Mouse (Mus musculus) heart, adult 8-10 months (tissue): ENCODE data around the gene Nos1ap. TPM values are rescaled to one million over a fixed set of nuclear protein-coding genes. Genes with fewer than 3 reads are reported as not detected.

Experiments used
- DNase-seq: peaks from one replicate; pipeline ENCODE4 v3.0.0; 2022; ENCODE audit warnings: low spot score
- total RNA-seq, 4 experiments: library from RNA; stranded (reverse); gene quantifications; 2 replicates each; pipeline ENCODE4 v1.2.4; 2022

Gene Nos1ap
- total RNA-seq, 4 experiments from 2014 or later: 22.5 to 27.8 (median 25.2) TPM

GRCm38 (mm10) chr1:170466099-170467009, 123.3 kb downstream of the Nos1ap start:
- DNase-seq: no peak

DNA sequence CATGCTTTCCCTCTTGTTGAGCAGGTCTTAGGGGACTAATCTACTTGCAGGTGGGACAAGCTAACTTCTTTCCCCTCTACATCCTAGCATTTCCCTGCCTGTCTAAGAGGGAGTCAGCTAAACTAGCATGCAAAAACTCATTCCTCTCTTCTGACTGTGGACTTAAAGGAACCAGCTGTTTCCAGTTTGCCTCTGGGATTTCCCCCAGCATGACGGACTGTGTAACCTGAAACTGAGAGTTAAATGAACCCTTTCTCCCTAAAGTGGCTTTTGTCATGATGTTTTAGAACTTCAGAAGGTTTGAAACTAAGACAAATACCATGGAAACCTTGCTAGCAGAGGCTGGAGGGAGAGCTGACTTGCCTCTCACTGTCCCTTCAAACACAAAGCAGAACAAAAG, 127.5 kb downstream of the Nos1ap start:
- no peak for DNase-seq

DNA sequence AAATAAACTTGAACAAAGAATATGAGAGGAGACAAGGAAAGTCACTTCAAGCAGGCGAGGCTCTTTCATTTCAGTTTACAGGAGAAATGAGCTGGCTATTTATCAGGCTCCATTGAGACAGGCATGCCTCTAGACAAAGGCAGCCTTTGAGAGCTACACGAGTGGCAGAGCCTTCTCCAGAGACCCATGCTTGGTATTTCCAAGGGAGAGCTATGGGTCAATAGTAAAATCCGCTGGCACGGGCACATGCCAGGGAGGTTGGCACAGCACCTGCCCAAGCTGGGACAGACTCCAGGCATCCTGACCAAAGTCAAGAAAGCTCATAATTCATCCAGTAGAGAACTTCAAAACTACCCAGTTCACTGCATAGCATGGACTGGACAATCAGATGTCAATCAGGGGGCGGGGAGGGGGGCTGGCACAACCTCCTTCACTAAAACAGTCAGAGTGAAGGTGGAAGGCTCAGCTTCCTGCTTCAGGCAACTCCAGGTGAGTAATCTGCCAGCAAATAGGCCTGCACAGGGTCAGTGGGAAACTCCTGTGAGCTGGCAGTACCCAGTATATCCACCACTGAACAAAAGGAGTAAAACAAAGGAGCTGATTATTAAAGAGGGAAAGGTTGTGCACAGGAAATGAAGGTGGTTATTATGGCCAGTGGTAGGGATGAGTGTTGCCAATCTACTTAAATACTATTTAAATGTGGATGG, 129.6 kb downstream of the Nos1ap start:
- DNase-seq: no peak

DNA sequence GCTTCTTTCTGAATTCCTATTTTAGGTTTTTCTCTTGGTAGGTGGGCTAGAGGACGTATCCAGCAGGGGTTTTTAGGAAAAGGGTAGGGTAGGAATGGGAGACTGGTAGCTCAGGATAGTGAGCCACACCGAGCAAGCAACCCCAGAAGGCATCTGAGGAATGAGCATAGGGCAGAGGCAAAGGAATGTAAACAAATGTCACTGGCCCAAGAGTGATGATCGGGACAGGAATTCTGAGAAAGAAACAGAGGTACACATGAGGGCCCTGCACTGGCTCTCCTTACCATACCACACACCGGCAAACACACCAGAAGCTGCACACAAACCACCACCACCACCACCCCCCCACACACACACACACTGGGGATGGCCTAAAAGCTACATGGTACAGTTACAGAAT, 132.0 kb downstream of the Nos1ap start:
- no peak for DNase-seq

DNA sequence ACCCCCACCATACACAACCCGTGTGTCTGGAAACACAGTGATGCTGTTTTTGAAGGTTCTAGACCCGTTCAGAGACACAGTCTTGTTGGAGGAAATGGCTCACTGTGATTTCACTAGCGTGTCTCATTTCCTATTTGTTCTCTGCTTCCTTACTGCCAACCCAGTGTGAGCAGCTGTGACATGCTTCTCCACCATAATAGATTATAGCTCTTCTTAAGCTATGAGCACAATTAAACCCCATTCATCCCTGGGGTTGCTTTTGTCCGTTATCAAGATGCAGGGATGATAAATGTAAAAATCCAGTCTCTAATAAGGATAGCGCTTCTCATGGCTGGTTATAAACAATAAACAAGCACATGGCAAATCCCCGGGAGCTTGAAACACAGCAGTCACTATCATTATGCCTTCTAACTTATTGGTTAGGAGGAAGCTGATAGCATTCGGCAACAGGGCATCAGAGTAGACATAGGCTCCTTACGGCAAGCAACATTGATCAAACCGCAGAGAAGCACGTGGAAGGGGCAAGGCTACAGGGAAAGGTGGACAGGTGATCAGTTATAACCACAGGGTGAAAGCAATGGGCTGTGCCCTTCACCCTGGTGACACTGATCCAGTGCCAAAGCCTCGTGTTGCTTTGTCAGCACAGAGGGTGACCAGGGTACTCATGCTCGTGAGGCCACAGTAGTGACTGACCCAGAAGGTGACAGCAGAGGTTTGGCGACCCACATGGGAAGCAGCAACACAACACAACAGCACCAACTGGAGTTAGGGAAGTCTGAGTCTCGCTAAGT, 133.6 kb downstream of the Nos1ap start:
- no peak for DNase-seq

- DNase-seq: no peak
Measured at GRCm38 (mm10) chr1:170455387-170455786, 134.3 kb downstream of the Nos1ap start.

GRCm38 (mm10) chr1:170453455-170453854, 136.2 kb downstream of the Nos1ap start:
- DNase-seq: no peak

DNA sequence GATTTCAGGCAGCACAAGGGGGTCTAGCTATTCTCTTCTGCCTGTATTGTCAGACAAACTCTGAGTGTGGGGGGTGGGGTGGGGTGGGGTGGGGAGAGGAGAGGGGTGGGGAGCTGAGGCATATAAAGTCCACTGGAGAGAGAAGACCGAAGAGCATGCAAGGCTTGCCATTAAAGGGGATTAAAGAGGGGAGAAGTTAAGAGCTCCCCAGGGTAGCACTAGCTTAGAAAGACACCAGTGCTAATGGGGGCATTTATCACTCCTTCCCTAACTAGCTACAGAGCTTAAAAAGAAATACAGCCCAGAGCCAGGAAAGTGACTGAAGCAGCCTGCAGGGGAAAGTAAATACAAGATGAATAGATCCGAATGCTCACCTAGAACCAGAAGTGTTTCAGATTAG, 141.4 kb downstream of the Nos1ap start:
- no peak for DNase-seq

- no peak for DNase-seq
Measured at GRCm38 (mm10) chr1:170445458-170445857, 144.2 kb downstream of the Nos1ap start.

DNA sequence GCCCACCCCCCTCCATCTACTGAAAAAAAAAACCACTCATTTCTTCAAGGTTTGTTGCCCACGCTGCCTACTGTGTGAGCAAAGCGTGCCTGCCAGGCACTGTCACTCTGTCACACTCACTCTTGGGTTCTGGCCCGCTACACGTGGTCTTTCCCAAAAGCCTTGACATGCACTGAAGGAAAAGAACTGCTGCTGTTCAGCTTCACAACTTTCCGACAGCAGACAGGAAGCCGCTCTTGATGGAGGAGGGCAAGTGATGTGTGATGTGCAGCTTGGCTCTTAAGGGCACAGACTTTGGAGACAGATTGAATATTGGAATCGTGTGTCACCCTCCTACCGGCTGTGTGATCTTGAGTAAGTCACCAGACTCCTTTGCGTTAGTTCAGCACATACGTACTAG, 149.3 kb downstream of the Nos1ap start:
- no peak for DNase-seq

DNA sequence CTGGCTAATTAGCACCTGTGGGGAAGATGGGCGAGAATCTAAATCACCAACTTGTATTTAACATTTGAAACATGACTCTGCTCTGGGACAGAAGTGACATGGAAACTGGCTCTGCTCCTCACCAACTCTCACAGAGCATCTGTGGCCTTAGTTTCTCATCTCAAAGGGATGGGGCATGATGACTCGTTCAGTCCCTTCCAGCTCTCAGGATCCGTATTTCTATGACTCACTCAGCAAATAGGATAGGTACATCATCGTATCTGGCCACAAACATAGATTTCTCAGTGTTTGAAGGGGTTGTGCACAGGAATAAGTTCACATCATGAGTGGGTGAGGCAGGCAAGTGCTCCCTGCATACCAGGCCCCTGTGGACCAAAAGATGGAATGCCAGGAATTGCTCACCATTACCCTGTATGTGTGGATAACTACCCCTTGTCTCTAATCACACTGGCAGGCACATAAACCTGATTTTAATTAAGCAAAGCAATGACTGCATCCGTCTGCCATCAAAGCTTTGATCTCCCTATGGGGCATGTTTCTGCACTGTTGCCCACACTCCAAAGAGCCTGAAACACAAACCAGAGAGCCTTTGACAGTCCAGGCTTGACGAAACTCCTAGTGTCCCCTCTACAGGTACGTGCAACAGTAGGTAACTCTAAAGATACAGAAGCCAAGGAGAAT, 151.1 kb downstream of the Nos1ap start:
- DNase-seq: no peak

DNA sequence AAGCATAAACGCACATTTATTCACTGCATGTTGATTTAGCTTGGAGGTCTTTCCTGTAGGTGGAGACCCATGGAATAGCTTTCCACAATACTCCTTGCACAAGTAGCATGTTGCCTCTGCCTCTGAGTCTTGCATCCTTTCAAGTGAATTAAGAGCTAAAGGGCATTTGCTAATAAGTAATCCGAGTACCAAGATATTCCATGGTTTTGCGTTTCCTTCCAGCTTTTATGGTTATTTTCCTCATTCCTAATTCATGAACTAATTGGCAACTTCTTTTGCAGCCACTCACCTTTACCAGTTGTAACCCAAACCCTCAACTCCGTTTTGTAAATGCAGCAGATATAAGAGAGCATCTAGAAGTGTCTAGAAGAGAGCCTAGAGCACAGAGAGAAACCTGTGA, 155.5 kb downstream of the Nos1ap start:
- no peak for DNase-seq

GRCm38 (mm10) chr1:170433661-170434060, 156.0 kb downstream of the Nos1ap start:
- DNase-seq: no peak

- no peak for DNase-seq
Measured at GRCm38 (mm10) chr1:170432288-170432687, 157.4 kb downstream of the Nos1ap start.

DNA sequence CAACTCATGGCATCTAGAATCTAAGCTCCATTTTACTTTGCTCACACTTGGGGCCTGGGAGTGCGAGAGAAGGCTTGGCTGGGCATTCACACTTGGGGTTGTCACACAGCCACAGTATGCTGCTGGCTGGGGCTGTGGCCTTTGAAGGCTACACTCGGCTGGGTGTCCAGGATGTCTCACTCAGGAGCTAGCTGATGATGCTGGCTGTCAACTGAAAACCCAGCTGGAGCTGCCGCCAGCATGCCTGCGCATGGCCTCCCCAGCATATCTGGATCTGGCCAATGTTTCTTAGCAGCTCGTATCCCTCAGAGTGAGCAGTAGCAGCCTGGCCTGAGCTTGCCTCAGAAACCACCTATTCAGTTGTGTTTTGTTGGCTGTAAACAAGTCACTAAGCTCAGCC, 158.3 kb downstream of the Nos1ap start:
- no peak for DNase-seq

DNA sequence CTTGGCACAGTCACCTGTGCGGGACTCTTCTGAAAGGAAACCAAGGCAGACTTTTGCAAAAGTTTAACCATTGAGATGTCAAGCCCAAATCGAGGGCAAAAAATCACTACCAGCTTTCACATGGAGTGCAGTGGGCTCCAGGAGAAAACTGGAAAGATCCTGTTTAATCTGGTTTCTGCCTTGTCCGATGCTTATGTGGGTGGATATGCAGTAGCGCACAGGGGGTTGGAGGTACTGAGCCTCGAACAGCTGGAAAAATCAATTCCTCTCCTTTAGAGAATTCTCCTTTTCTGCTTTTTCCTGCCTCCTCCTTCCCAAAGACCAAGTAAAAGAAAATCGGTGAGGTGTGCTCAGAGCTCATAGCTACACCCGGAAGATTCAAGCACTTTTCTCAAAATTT, 159.0 kb downstream of the Nos1ap start:
- no peak for DNase-seq

DNA sequence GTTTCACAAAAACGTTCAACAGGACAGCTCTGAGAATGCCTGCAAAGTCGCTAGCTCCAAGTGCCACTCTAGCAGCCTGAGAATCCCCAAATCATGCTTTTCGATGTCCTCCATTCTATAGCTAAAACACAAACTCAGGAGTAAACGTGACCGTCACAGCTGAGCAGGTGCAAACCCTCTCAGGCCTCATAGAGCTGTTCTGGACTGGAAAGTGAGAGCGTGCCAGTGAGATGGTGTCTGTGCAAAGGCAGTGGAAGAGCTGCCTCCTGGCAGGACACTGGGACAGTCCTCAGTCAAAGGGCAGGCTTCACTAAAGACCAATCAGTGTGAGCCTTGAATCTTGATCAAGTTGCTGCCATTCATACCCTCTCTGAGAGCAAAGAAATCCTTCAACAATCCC, 160.0 kb downstream of the Nos1ap start:
- DNase-seq: no peak

- no peak for DNase-seq
Measured at GRCm38 (mm10) chr1:170428141-170428540, 161.5 kb downstream of the Nos1ap start.

GRCm38 (mm10) chr1:170424258-170424889, 165.3 kb downstream of the Nos1ap start:
- DNase-seq: no peak

GRCm38 (mm10) chr1:170423048-170423447, 166.6 kb downstream of the Nos1ap start:
- no peak for DNase-seq

DNA sequence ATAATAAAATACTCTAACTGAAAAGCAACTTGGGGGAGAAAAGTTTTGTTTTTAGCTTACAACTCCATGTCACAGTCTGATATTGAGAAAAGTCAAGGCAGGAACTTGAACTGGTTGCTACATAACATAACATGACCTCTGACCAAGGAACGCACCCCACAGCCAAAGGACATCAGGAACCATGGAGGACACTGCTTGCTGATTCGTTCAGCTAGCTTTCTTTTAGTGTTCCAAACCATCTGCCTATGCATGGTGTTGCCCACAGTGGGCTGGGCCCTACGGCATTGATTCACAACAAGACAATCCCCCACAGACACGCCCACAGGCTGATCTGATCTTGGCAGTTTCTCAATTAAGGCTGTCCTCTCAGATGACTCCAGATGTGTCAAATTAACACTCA, 167.5 kb downstream of the Nos1ap start:
- DNase-seq: no peak
